Mouse (Mus musculus) kidney, postnatal 10 days (tissue): ENCODE measurements around the gene G6pc2.

Source experiments
- DNase-seq: peaks from one replicate; pipeline ENCODE4 v3.0.0; 2021; ENCODE audit warnings: mixed read lengths

The G6pc2 gene

DNA sequence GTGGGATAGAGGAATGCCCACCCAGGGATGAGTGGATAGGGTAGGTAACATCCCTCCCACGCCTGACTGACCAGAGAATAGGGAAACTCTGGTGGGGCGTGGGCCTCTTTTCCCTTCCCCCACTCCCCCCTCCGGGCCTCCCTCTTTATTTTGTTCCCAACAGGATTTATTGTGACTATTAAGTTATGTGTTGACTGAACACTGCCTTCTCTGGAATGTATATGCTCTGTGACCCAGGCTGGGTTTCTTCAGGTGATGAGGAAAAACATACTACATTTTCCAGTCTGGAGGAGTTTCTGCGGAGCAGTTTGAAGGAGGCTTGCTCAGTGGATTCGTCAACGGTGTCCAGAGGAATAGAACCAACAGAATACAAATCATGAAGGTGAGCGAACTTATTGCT lies at the start of gene G6pc2:
G6pc2 (plus strand) TSS at position 301 of the 400 bp plus-strand sequence.
- no peak for DNase-seq

DNA sequence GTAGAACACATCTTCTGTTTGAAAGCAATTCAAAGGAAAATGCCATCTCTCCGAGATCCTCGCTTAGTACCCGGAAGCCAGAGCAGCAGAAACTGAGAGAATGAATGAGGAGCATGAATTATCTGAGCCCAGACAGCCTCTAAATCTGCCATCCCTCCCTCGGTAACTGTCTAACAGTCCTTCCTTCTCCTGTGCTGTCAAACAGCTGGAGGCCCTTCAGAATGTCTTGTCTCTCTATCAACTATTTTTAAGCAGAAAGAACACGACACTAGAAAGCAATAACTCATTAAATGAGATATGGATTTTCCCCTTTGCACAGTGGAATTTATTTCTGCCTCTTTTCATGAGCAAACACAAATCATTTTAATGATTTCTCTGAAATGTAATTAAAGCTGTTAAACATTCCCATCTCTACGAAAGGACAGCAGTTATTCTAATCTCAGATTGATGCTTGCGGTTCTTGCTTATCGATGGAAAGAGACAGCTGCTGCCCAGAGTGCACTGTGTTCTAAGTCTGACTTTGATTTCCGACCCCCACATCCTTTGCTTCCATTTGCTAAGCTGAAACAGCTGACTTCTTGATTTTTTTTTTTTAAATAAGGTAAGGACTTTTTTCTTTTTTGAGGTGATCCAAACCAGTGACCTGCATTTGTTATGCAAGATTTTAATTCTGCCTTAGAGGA lies 40.3 kb upstream of the G6pc2 start:
- peak; percentile 46 for DNase-seq

DNA sequence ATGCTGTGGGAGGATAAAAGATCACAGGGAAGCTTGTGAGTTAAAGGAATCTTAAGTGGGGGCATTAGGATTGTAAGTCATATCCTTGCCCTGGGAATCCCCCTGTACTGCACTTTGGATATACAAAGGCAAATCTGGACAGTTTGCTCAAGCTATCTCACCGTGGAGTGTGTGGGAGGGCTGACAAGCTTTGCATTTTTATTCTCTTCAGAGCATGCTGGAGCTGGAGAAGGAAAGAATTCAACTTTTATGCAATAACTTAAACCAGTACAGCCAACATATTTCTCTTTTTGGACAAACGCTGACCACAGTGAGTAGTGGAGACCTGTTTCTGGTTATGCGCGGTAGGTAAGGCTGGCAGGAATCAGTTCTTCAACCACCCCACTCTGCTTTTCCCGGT lies 35.6 kb upstream of the G6pc2 start:
- no peak for DNase-seq

DNA sequence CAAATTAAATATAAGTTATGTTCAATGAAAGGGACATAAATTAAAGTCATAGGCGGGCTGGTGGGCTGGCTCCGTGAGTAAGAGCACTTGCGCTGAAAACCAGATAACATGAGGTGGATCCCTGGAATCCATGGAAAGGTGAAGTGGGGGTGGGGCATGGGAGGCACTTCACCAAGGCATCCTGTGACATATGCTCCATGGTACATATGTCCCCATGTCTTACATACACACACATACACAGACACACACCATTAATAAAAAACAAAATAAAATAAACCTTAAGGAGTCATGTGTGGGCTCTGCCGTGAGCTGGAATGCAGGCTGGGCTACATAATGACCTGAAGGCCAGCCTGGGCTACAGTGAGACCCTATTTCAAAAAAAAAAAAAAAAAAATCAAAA lies 31.2 kb upstream of the G6pc2 start:
- no peak for DNase-seq

DNA sequence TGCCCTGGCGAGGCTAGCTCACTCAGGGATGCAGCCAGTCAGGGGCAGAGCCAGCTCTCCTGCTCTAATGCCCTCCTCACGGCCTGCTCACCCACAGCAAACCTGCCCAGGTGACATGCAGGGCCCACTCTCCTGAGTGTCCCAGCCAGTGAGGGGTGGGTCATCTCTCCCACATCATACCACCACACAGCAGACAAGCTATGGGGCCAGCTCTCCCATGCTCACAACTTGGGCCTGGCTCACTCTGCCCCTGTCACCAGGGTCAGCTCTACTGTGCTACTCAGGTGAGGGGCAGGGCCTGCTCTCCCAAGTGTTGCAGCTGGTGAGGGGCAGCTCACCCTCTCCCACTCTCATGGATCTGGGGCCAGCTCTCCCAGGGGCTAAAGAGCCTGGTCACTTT lies 22.9 kb upstream of the G6pc2 start:
- no peak for DNase-seq

DNA sequence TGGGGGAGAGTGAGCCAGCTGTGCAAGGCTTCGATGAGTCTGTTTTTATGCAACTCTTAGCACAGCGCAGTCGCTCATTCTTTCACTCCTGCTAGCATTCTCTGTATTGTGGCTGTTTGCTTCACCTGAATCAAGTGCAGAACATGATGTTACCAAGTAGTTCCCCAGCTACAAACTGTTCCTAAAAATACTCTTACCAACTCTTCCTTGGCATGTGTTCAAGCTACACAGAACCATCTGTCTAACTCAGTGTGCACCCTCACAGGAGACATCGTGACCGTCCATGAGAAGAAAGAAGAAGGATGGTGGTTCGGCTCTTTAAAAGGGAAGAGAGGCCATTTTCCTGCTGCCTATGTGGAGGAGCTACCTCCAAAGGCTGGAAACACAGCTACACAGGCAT lies 22.1 kb upstream of the G6pc2 start:
- DNase-seq: no peak

DNA sequence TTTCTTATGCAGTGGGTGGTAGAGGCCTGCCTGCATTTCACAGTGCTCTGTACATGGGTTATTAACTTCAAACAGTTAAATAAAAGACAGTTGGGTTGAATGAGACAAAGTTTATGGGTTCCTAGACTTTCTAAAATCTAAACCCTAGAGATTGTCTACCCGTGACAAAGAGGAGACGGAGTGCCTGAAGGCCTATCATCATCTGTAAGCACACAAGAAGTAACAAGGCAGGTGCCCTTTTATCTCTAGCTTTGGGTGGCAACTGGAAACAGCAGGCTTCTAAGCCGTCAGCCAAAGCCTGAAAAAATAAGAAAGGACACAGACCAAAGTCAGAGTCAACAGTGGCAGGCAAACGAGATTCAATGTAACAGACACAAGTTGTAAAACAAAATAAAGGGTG lies 21.7 kb upstream of the G6pc2 start:
- no peak for DNase-seq

DNA sequence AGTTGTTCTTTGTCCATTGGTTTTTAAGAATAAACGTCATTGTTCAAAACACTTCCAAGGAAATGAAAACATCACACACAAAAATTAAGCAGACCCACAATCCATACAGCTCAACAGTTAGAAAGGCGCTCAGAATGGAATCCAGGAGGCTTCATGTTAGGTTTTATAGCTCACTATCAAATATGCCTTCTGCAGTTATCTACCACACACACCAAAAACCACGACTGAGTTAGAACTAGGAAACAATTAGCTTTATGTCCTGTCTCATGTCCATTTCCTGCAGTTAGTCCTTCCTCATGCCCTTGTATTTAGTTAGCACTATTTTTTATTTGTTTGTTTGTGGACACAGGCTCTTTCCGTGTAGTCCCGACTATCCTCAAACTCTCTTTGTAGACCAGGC lies 19.8 kb upstream of the G6pc2 start:
- DNase-seq: no peak

DNA sequence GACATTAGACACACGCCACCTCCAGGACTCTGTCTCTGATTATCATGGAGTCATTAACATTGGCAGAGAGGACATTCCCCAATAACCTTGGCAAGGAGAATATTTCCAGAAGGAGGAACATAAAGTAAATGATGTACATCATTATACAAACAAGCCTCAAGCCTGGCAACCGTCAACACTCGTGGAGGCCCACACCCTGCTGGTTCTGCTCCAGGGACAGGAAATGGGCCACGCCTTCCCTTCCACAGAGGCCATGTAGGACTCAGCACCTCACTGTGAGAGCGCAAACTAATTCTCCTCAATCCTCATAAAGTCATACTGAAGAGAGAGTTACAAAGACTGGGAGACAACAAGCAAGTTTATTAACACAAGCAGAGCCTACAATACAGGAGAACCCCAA lies 17.3 kb upstream of the G6pc2 start:
- DNase-seq: no peak

DNA sequence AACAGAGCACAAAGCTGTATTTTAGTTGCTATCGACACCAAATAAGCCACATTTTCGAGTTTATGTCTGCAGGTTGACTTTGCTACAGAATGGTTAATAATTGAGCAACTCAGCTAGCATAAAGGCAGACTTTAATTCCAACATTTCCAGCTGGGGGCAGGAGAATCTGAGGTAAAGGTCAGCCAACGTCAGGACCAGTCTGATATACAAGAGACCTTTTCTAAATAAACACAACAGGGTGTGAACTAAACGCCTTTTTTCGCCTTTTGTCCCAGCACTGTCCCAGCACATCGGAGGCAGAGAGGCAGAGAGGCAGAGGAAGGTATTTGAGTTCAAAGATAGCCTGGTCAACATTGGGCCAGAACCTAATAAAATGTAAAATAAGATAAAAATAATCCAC lies 5.7 kb upstream of the G6pc2 start:
- peak; percentile 34 for DNase-seq

DNA sequence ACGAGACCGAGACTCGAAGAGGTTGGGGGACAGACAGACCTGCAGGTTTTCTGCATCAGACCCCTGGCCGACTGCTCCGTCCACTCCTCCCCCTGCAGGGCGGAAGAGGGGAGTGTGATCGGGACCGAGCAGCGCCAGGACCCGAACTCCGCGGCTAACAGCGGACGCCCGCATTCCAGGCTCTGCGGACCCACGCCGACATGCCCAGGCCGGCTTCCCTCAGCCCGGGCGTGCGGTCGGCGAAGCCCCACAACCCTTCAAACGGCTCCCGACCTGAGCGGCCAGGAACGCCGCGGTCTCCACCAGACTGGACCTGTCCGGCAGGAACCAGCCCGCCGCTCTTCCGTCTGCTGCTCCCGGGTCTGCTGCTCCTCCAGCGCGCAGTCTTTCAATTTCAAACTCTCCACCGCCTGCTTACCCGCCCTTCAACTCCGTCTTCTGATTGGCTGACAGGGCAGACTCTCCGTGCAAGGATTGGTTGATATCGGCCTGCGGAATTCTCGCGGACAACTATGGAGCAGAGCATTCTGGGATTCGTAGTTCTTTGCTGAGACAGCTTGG lies 5.0 kb upstream of the G6pc2 start, which contains the start of gene Spc25:
Spc25 (minus strand) TSS at position 404 of the 561 bp plus-strand sequence.
- DNase-seq: peak; percentile 93

DNA sequence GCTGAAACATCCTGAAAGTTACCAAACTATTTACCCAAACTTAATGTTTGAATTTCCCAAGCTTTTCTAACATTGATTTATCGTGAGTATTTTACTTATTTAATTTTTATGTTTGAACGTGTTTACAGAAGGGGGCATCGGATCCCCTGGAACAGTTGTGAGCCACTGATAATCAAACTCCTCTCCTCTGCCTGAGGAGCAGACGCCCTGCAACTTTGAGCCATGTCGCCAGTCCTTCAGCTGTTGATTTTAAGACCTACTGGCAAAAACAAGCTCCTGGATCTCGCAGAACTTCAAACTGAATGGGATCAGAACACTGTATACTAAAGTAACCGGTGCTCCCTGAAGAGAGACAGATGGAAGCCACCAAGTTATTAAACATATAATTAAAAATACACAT lies 4.3 kb upstream of the G6pc2 start:
- no peak for DNase-seq

DNA sequence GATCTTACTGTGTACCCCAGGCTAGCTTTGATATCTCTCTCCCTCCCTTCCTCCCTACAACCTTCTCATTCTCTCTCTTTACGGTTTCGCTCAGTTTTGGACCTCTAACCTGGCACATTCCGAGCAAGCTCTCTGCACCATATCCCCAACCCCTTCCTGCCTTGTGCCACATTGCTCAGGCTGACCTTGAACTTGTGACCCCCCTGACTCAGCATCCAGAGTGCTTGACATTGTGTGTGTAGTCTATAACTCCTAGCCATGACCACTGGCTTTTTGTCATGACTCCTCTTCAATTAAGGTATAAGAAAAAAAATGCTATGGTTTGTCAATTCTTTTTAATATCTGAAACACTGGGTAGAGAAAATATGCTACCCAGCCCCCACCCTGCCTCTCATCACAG lies 1.2 kb upstream of the G6pc2 start:
- DNase-seq: no peak

DNA sequence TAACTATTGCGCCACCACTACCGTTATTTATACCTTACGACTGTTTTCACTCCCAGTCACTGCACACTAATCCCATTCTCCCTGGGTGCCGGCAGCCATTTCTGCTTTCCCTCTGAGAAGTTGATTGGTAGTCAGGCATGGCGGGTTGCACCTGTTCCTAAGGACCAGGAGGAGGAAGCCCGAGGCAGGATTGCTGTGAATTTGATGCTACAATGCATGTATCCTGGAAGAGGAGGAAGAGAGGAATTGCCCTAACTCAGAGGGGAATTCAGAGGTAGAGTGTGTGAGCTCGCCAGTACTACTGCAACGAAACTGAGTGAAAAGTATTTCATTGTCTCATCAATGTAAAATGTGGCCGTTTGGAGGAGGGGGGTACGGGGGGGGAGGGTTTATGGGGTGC lies 1.8 kb downstream of the G6pc2 start:
- DNase-seq: no peak

DNA sequence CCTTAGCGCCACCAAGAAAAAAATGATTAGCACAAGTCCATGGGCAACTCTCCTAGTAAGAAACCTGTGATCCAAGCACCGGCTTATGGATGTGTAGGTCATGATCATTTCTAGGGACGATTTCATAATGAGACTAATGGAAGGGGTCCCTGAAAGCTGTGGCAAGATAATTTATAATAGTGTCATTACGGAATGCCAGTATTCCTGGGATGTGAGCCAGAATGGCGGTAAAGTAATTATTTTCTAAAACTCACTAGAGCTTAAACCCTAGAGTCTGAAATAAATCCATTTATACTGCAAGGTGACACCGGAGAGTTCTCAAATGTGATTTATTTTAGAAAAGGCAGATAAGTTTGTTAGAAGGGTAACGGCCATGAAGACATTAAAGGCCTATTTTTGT lies 4.4 kb downstream of the G6pc2 start:
- no peak for DNase-seq

DNA sequence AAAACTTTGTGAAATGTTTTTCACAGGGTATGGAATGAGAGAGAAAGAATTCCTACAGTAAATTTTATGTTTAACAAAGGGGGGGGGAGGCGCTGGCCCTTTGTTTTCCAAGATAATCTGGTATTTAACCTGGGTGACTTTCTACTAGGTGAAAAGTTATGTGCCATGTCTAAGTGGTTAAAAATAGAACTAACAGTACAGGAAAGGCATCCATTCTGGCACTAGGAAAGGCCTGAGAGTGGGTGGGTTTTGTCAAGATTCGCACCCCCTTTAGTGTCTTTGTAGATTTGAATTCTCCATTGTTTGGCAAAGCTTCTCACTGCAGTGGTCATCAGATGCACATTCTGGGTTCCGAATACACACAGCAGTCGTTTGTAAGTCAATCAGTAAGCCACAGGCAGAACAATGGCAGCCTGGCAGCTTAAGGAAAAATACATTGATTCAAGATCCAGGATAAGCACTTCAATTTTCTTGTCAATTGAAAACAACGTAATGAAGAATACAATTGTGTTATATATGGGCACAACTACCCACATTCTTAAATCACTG lies 11.1 kb downstream of the G6pc2 start:
- no peak for DNase-seq

DNA sequence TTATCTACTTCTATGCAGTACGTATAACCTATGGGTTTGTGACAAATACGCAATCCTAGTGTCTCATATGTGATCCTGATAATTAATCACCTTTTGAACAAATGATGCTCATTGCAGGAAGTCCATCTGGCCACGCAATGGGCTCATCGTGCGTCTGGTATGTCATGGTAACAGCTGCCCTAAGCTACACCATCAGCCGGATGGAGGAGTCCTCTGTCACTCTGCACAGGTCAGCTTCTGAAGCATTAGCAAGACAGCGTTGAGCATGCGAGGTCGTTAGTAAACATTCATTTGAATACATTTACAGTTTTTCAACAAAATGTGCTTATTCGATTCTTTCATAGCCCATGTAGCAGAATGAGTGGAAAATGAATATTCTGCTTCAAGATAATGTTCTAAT lies 11.9 kb downstream of the G6pc2 start:
- DNase-seq: no peak

DNA sequence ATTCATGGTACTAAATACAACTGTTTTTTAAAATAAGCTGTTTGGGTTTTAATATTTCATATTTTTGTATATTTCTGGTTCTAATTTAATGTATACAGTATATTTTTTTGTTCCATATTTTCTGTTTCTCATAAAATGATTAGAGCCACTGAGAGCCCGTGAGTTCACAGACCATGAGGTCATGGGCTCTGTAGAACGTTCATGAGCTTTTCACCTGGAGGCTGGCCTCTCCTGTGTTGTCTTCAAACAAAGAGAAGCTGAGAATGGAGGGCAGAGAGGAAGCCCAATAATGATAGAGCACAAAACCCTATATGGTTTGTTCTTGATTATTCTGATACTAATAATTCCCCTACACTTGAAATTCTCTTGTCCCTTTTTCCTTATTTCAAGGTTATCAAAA lies 13.9 kb downstream of the G6pc2 start:
- no peak for DNase-seq

DNA sequence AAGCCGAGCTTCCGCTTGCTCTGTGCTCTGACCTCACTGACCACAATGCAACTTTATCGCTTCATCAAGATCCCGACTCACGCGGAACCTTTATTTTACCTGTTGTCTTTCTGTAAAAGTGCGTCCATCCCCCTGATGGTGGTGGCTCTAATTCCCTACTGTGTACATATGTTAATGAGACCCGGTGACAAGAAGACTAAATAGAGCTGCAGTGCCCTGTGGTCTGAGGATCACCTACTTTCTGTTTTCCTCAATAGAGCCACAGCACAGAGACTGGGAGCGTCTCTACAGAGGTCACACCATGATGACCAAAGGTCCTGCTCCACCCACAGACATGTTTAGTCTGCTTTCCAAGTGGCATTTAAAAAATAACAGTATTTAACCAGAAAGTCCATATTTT lies 16.0 kb downstream of the G6pc2 start:
- no peak for DNase-seq

DNA sequence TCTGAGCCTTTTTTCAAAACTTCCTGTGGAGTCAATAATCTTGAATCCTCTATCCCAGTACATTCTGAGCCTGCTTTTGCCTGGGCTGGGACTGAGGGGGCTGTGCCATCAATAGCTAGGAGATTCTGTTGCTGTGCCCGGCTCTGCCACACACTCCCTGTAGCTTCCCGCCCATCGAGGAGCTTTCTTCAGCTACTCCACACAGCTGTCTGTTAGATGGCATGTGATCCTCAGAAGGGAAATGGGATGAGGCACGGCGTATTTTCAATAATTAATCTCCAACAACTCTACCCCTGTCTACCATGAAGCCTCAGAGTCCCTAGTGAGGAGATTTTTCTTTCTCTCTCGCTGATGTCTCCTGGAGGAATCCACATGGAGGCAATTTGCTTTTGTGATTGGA lies 17.8 kb downstream of the G6pc2 start:
- DNase-seq: no peak

DNA sequence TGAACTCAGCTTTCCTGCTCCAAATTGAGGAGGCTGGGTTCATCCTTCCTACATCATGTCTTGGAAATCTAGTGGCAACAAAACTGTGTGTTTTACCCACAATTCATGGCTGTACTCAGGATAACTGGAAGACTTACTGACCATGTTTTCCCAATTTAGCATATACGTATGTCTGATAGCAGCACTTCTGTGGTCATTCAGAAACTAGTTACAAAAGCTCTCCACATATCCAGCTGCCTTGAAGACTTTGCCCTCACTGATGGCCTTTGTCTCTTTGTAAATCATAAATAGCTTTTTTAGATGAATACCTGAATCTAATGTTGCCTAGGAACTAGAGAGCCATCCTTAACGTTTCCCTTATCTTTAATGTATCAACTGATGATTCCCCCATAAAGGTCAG lies 19.3 kb downstream of the G6pc2 start:
- no peak for DNase-seq

DNA sequence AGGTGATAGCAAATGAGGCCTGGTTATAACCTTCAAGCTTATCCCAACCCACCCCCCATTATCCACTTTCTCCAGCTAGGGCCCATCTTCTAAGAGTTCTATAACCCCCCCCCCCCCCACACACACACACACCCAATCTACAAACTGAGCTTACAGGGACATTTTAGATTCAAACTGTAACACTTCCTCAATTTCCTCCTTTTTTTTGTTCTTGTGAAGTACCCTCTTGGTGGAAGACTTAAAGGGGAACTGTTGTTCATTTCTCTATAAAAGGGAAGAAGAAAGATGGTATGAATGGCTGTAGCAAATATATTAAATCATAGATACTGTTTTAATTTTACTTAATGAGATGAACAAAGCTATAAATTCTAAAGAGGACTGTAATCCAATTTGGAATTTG lies 21.2 kb downstream of the G6pc2 start:
- DNase-seq: no peak

DNA sequence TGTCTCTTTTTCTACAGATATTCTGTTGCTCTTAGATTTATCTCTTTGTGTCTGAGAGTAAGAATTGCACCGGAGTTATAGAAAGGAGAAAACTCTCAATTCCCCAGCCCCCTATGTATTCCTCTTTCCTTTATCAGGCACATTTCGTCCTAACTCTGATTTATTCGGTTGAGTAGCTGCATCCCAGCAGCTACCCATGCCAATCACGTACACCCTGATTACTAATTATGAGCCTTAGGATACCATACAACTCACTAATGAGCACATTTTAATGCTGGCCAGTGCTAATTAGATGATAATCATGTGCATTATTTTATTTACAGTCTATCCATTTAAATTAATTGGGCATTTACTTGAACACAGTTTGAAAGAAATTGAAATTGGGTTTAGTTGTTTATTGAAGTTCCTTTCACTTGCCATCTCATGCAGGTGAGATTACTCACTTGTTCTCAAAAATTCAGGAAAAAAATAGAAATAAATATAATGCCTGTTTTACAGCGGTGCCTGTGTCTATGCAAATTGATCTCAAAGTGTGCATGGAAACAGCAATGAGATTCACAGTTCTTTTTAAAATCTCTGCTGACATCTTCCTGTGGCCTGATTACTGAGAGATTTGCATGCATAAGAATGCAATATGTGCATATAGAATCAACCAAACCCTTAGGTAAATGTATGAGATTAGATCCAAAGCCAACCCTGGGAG lies 24.3 kb downstream of the G6pc2 start:
- DNase-seq: no peak

DNA sequence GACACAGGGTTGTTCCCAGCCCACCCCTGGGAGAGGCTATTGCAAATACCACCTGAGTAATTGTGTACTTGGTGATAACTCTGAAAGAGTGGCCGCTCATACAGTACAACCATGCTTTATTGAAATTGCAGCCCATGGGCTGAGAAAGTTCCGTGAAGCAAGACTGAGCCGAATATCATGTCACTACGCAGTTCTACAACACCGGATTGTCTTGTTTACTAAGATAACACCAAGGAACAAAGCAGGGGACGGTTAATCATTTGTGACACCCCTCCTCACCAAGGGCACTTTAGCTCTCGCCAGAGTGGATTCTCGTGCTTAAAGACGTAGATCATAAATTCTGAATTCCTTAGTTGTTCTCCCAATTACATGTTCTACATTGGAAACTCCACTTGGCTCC lies 28.4 kb downstream of the G6pc2 start:
- no peak for DNase-seq
